Mouse (Mus musculus) c-Kit-positive CD71-positive TER-119-negative erythroid progenitor cells, embryonic 14.5 days (primary cell): Measurements from ENCODE around the gene Plppr2.

Experiments
- DNase-seq: peaks from one replicate; pipeline ENCODE4 v3.0.0-alpha.2; 2013; ENCODE audit warnings: low read depth

The Plppr2 gene

DNA sequence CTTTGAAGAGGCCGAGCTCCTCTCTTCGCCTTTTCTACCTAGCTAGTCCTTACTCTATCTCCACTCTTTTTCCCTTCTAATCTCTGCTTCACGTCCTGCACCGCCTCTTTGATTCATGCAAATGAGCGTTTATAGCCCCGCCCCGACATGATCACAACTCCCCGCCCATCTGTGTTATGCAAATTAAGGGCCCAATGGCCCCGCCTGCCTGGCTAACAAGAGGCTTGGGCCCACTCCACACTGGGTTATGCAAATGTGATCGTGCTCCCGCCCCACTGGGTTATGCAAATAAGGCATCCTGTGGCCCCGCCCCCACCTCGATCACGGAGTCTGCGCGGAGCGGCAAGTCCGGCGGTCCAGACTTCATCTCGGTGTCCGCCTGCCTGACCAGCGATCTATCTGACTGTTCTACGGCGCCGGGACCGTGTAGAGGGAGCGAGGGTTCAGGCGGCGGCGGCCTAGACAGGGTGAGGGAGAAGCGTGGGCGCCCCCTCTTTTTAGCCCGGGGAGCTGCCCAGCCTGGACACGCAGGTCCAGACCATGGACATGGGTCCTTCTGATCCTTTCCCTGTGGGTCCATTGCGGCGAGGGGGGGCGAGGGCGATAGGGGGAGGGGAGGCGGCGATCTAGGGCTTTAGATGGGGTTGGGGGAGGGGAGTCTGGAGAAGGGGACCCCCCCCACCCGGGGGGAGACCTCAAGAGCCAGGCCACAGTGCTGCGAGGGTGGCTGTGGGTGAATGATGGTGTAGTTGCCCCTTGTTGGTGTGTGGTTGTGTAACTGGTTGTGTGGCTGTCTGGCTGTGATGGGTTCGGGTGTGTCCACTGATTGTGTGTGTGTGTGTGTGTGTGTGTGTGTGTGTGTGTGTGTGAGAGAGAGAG, at the start of gene Plppr2:
Gene Plppr2 (plus strand): TSS at position 342 of the 879 bp plus-strand sequence.
- peak; percentile 89 for DNase-seq

DNA sequence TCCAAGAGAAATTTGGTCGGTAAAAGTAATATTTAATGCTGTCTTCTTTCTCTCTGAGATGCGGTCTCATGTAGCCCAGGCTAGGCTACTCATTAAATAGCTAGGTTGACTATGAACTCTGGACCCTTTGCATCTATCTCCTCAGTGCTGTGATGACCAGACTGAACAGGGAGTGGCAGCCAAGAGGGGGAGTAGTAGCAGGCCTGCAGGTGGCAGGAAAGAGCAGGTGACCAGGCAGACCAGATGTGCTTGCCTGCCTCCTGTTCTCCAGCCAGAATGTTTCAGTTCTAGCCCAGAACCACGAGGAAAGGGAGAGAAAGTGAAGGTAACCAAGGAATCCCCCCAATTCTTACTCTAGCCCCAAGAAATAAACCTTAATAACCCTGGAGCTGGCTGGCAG, 47.6 kb upstream of the Plppr2 start:
- DNase-seq = no peak

DNA sequence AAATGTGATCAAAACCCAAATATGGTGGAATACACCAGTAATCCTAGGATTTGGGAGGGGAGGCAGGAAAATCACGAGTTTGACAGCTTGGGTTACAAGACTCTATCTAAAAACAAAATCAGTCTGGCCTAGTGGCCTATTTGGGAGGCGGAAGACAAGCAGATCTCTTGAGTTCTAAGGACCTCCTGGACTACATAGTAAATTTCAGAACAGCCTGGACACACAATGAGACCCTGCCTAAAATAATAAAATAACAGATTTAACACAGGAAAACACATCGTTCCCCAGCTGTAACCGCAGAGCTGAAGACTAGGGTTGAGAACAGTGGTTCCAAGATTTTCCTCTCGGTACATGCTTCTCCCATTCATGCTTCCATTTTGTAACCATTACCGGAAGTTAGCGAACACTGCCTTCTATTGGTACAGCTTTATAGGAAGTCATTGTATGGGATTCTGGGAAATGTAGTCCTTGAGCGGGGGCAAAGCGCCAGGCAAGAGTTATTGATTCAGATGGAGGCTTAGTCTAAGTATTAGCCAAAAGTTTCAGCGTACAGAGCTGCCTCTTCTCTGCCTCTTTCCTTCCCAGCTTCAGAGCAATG, 35.5 kb upstream of the Plppr2 start:
- DNase-seq = peak; percentile 63

DNA sequence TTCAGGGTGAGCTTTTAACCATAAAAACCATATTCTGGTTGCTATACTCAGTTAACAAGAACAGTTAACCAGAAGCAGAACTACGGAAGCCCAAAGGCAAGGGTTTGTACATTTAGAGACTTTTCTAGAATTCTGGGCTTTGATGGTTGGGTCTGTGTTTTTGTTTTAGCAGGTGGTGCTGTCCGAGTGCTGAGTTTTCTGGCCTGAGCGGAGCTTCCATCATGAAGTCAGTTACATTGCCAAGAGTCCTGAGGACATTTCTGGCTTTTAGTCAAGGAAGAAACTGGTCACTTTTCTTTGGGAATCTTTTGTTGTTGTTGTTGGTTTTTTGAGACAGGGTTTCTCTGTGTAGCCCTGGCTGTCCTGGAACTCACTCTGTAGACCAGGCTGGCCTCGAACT, 32.8 kb upstream of the Plppr2 start:
- no peak for DNase-seq

DNA sequence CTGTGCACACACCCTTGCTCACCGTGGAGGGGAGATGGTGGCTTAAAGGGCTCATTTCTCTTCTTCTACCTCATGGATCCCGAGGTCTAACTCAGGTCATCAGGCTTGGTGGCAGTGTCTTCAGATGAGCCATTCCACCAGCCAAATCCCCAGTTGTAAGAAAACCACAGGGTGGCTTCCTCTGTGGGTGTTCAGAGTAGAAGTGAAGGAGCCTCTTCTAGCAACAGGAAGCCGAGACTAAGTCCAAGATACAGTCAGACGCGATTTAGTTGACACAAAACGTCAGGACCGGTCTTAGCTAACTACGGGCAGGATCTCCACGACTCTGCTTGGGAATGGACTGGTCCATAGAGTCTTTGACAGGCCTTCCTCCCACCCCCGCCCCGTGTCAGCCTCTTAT, 28.6 kb upstream of the Plppr2 start:
- no peak for DNase-seq

DNA sequence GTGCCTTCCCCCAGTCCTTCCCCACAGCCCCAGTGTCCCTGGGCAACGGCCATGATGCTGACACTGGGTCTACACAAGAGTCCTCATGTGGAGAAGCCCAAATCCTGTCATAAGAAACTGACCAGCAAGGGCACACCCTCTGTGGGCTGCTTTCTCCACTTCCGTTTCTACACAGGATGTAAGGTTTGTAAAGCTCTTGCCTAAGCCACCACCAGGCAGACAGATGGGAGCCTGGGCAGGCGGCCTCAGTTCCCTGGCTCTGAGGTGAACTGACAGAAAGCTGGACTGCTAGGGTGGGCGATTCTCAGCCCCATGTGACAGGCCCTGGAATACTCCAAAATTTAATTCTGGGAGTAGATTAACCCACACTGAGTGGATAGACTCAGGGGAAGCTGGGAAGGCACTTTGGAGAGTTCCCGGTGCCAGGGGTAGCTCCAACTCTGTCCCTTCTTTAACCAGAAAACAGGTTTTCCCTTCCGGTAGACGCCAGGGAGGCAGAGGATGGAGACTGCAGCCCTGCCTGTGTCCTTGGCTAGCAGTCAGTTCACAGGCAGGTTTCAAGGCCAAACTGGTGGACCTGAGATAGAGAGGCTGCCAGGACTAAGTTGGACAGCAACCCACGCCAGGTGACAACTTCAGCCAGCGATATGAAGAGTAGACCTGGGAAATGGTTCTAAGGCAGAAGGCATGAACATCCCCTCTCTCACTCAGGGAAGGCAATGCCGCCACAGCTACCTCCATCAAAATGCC, 27.2 kb upstream of the Plppr2 start:
- no peak for DNase-seq

DNA sequence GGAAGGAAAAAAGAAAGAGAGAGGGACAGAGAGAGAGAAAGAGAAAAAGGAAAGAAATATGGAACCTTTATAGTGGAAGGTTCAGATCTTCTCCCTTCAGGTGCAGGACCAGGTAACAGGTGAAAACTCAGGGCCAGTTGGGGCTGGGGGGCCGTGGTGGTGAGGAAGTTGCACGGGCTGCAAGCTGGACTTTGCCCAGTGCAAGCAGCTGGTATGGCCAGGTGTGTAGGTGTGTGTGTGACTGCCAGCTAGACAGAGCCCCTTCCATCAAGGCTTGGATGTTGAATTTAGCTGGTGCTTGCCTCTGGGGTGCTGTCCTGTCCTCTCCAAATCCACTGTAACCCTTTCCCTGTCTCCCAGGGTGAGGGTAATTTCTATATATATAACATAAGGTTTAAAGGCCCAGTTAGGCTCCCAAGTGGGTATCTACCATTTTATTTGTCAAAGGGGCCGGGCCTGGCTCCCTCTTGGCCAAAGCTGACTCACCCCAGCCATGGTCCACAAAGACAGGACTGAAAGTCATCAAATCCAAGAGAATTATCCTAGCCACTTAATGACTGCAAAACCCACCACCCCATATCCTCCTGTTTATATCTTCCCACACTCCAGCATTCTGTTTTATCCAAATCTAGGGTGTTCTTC, 19.9 kb upstream of the Plppr2 start:
- no peak for DNase-seq

DNA sequence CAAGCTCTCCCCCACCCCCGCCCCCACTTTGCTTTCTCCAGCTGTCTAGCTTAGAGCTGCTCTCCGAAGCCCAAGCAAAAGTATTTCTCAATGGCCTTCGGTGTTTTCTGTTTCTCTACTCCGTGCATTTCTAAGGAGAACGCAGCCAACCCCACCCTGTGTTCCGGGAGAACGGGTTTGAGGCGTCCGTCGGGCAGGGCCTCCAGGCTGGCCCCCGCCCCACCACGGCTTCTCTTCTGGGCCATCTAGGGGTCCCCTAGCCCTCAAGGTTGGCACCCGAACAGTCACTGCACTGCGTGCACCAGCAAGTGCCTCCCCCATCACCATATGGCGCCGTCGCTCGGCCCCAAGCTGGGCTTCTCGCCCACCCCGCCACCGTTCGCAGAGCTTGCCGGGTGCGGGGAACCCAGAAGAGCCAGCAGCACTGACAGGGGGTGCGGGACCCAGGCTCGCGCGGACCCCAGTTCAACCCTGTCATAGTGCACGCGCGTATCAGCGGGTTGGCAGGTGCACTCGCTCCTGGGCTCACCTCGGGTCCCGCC, 19.3 kb upstream of the Plppr2 start:
- no peak for DNase-seq

DNA sequence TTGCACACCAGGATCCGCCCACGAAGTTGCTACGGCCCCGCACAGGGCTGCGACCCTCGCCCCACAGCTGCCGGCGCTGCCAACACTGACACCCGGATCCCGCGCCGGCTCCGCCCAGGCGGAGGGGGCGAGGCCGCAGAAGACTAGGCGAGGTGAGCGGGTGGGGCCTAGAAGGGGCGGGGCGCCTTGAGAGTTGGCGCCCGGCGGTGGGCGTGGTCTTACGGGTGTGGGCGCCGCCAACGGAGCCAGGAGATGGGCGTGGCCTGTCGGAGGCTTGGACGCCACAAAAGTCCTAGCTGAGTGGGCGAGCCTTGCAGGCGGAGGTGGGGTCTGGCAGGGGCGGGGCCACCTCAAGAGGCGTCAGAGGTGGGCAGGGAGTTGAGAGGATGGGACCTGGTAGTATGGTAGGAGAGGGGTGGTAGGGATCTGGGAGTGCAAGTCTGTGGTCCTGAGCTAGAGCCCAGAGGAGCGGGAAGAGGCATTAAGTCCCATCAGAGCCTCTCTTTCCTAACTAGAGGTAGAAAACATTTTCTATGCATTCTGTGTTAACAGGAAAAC, 18.7 kb upstream of the Plppr2 start, which contains the start of gene Rab3d:
Gene Rab3d (minus strand): TSS at position 158 of the 558 bp plus-strand sequence.
- peak; percentile 95 for DNase-seq

DNA sequence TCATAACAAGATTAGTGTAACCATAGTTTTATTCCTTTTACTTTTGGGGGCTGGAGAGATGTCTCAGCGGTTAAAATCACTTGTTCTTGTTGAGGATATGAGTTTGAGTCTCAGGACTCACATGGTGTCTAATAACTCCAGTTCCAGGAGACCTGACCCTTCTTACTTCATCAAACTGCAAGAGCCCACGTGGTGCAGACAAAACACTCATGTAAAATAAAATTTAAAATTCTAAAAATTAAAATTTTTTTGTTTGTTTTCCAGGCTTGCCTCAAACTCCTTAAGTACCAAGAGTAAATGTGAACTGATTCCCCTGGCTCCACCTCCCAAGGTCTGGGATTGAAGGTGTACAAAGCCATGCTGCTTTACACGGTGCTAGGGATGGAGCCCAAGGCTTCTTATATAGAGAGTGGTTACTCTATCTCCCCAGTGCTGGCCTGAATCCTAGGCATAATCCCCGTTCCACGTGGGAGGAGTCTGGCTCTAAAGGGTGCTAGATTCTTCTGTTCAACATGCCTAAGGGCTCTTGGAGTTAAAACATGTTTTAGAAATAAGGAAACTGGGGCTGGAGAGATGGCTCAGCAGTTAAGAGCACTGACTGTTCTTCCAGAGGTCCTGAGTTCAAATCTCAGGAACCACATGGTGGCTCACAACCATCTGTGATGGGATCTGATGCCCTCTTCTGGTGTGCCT, 18.0 kb upstream of the Plppr2 start:
- DNase-seq = no peak

DNA sequence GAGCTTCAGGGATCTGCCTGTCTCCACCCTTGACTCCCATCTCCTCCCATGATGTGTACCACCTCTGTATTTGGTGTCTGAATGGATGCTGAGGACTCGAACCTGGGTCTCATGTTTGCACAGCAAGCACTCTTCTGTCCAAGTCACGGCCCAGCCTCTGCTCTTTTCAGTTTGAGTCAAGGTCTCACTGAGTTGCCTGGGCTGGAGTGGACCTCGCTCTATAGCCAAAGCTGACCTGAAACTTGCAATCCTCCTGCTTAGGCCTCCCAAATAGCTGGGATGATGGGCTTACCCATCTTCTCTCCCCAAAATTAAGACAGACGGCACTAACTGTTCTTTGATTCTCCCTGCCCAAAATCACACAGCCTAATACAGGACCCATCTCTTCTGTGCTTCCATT, 13.8 kb upstream of the Plppr2 start:
- no peak for DNase-seq

DNA sequence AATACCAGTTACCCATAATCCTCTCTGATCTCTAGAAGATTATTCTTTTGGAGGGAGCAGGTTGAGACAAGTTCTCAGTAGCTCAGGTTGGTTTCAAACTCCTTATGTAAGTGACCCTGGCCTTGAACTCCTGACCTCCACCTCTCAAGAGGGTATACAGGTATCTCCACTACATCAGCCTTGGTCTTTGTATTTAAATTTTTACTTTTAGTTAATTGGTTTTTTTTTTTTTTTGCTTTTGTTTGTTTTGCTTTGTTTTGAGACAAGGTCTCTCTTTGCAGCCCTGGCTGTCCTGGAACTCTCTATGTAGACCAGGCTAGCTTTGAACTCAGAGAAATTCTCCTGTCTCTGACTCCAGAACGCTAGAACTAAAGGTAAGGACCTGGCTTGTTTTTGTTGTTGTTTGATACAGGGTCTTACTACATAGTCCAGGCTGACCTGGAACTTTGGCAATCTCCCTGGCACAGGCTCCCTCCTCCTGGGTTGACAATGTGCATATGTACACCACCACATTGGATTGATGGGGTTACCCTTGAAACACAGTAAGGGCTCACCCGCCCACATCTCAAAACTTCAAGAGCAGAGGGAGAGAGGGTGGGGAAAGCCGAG, 13.2 kb upstream of the Plppr2 start:
- no peak for DNase-seq

DNA sequence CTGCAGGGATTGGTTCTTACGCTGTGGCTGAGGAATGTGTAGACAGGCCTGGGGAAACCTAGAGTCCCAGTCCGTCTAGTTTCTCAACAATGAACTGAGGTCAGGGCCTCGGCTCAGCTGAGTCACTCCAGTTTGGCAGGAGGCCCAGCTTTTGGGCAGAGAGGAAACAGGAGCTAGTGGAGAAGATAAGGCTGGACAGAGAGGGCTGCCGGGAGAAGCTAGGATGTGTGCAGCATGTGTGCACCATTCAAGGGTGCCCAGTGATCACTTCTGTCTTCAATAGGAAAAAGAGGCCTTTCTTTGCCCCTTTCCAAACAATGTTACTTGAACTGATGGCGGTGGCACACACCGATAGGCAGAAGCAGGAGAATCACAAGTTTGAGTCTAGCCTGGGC, 12.7 kb upstream of the Plppr2 start:
- peak; percentile 38 for DNase-seq

DNA sequence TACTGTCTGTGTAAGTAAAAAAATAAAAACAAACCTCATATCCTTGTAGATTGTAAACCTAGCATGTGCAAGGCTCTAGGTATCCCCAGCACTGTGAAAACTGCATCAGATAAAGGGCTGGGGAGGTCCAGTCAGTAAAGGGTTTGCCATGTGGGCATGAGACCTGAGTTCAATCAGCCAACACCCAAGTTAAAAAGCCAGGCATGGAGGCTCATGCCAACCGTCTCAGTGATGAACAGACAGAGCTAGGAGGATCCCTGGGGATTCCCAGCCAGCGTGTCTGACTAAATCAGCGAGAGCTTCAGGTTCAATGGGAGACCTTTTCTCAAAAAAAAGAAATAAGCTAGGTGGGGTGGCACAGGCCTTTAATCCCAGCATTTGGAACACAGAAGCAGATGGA, 11.8 kb upstream of the Plppr2 start:
- DNase-seq = no peak

DNA sequence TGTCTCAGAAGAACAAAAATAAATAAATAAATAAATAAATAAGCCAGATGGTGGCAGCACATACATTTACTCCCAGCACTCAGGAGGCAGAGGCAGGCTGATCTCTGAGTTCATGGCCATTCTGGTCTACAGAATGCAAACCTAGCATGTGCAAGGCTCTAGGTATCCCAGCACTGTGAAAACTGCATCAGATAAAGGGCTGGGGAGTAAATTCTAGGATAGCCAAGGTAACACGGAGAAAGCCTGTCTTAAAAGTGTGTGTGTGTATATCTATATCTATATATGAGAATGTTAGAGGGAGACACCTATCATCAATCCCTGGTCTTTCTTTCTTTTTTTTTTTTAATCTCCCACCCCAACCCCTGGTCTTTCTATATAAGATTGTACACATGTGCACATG, 11.3 kb upstream of the Plppr2 start:
- DNase-seq = no peak

DNA sequence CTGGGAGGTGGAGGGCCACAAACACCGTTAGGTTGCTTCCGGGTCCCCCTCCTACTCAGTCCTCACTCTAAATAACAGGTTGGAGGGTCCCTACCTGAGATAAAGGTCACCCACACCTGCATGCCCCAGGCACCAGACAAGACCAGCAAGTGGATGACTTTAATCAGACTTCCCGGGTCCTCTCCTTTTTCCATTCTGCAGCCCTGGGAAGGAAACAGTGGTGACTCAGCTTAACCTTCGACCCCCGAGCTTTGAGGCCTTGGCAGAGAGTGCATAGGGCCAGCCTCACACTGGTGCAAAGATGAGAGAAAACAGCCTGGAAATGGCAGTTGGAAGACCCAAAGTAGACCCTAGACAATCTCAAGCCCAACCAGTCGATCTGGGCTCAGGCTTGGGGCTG, 10.7 kb upstream of the Plppr2 start:
- no peak for DNase-seq

DNA sequence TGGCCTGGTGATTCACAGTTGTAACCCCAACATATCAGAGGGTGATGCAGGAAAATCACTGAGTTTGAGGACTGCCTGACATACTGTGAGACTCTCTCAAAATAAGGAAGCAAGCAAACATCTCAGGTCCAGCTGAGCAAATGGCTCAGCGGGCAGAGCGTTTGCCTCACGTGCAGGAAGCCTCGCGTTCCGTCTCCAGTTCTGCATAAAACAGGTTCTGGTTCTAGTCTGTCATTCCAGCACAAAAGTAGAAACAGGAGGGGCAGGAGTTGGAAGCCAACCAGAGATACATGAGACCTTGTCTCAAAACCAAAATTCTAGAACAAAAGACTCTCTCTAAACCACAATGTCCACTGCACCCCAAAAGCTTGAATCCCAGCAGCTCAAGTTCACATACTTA, 10.0 kb upstream of the Plppr2 start:
- DNase-seq = no peak

DNA sequence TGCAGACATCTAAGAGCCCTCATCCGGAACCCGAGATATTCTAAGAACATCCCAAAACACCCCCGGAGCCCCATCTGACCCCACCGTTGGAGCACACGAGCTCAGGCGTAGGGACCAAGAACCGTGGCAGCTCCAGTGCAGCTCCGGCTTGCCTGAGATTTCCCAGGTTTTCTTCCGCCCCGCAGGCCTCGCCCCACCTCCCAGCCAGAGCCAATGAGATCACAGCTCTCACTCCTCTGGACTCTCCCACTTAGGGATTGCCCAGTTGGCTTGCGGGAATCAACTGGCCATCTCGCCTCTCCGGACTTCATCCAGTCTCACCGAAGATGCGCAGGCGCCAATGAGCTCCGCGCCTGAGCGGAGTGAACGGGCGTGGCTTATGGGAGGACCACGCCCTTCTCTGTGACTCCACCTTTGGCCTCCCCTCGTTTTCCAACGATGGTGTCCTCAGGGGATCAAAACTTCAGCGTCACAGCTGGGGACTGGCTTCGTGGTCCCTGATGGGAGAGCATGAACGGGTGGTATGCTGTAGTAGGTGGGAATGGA, 9.6 kb upstream of the Plppr2 start, which contains the start of the genes Ccdc159 and Tmem205:
Gene Ccdc159 (plus strand): TSS at position 264 of the 546 bp plus-strand sequence.
Gene Tmem205 (minus strand): TSS at position 349 of the 546 bp plus-strand sequence.
- peak; percentile 62 for DNase-seq

DNA sequence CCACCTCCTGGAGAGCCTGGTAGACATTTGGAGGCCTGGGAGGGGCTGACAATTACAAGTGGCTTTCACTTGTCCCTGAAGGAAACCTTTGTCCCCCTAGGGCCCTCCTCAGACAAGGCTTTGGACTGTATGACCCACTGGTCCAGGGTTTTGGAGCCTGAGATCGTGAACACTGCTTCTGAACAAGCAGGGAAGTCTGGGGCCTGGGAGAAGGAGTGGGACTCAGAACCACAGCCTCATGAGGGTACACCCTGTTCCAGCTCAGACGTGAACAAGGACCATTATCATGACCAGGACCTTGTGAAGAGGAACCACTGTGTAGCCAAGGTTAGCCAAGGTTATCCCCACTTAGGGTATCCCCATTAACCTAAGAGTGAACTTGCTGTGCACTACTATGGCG, 7.6 kb upstream of the Plppr2 start:
- no peak for DNase-seq

DNA sequence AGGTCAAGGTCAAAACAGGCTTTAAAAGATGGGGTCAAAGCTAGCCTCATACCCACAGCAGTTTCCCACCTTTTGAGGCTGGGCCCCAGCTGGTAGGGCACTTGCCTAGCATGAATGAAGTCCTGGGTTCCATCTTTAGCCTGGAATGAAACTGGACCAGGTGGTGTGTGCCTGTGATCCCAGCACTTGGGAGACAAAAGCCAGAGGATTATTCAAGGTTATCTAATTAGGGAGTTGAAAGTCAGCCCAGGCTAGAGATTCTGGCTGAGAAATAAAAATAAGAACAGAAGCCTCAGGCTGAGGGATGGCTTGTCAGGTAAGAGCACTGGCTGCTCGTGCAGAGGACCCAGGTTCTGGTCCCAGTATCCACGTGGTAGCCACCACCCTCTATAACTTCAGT, 4.8 kb upstream of the Plppr2 start:
- DNase-seq = no peak
